Mouse (Mus musculus): ENCODE measurements around the gene Kcnj6.
A peak's percentile ranks its signal among the peaks of the same experiment; 100 is the strongest.

Kcnj6 gene

GRCm38 (mm10) chr16:94767606-94768005, 229.9 kb downstream of the Kcnj6 start:
- DNase-seq (ENCODE audit: low spot score): no peak

- DNase-seq (ENCODE audit: low spot score): no peak
Observed at GRCm38 (mm10) chr16:94765129-94765528, 232.4 kb downstream of the Kcnj6 start.

GRCm38 (mm10) chr16:94760732-94761131, 236.8 kb downstream of the Kcnj6 start:
- DNase-seq (ENCODE audit: low spot score): no peak

DNA sequence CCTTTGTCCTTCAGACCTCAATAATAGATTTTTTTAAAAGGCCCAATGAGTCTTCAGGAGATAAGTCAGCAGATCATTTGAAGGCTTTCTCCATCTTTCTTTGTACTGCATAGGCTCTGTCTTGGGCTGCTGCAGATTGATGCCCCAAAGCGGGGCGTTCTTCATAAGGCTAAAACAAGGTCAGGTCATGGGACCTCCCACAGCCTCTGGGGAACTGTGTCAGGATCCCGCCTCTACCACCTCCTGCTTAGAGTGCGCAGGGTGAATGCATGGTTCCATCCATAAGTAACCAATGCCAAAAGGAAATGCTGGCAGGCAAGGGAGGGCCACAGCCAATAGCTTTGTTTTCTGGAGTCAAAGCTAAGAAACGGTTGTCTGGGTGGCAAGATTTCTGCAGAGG, 237.7 kb downstream of the Kcnj6 start:
- no peak for DNase-seq (ENCODE audit: low spot score)

DNA sequence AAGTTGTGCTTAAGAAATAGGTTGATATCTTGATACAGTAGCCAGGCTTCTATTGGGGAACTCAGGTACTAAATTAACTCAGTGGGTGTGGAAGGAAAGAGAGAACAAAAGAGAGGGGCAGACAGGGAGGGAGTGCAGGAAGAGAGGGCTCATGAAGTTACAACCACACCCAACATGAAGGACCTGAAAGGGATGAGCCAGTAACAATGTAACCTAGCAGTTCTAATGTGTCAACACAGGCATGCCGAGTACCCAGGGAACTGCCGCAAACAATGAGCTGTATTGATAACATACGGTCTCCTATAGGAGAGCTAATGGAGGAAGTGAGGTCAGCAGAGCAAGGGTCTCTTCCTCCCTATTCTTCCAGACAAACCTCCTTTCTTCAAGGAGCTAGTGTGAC, 238.9 kb downstream of the Kcnj6 start:
- no peak for DNase-seq (ENCODE audit: low spot score)

GRCm38 (mm10) chr16:94756352-94756751, 241.1 kb downstream of the Kcnj6 start:
- DNase-seq (ENCODE audit: low spot score): no peak

DNA sequence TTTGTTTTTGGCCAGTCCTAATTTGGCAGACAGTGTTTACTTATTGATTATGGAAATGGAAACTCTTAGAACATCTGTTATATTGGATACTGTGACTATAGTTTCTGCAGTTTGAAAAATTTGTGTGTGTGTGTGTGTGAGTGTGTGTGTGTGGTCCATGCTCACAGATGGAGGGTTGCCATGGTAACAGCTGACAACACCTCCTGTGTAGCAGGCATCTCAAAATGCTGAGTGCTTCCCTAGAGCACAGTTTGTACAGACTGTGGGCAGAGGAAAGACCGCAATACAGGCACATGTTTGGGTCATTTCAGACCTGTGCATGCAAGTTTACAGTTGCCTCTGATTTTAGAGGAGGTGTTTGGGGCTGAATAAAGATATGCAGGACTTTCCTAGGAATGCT, 244.0 kb downstream of the Kcnj6 start:
- no peak for DNase-seq (ENCODE audit: low spot score)

- no peak for DNase-seq (ENCODE audit: low spot score)
Observed at GRCm38 (mm10) chr16:94752781-94753180, 244.7 kb downstream of the Kcnj6 start.

DNA sequence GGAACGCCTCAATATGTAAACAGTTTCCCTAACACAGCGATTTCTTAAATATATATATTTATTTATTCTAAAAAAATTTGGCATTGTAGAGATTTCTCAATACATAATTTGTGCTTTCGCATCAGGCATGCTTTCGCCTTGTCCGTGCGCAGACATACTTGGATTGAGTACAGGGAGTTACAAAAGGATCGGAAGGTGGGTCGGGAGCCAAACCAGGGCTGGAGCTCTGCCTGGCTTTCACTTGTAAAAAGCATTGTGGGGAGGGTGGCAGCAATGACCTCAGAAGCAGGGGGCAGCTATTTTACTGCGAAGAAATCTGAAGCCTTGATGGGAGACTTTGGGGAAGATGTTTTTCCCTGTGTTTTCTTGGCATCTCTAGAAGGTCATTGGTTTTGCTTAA, 252.5 kb downstream of the Kcnj6 start:
- DNase-seq (ENCODE audit: low spot score): peak; percentile 25

DNA sequence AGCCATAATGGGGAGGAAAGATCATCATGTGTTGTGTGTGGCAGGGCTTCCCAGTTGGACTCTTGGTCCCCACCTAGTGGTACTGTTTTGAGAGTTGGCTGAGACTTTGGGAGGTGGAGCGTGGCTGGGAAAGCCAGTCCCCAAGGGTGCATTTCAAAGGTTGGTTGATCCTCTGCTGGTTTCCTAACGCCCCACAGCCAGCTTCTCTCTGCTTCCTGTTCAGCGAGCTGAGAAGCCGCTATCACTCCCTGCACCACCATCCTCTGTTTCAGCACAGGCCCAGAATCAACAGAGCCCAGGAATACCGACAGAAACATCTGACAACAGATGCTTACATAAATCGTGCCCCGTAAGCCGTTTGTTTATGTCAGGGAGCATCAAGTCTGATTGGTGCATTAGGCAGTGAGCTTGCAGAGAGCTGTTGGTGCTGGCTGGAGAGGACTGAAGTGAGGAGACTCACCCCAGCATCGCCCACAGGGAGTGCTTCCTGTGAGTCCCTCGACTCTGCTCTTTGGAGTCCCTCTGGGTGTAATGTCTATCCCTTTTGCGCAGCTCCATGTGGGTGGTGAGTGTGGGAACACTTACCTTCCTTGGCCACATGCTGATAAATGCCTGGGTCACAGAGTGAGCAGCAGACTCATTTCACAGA, 253.5 kb downstream of the Kcnj6 start:
- peak; percentile 31 for DNase-seq (ENCODE audit: low spot score)

DNA sequence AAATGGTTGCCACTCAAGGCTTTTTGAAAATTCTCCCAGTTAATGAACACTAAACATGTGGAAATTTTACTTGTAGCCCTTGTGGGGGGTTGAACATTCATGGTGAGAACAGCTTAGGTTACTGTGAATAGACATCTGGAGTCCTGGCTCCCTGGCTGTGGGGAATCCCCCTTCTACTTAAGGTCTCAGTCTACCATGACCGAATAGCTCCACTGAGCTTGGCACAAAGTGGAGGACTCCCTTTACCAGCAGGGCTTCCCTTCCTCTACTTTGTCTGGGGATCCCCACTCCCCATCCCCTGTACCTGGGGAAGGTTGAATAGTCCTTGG, 260.2 kb downstream of the Kcnj6 start:
- no peak for DNase-seq (ENCODE audit: low spot score)

- no peak for DNase-seq (ENCODE audit: low spot score)
Observed at GRCm38 (mm10) chr16:94736462-94737358, 260.8 kb downstream of the Kcnj6 start.

GRCm38 (mm10) chr16:94735472-94735871, 262.0 kb downstream of the Kcnj6 start:
- no peak for DNase-seq (ENCODE audit: low spot score)

DNA sequence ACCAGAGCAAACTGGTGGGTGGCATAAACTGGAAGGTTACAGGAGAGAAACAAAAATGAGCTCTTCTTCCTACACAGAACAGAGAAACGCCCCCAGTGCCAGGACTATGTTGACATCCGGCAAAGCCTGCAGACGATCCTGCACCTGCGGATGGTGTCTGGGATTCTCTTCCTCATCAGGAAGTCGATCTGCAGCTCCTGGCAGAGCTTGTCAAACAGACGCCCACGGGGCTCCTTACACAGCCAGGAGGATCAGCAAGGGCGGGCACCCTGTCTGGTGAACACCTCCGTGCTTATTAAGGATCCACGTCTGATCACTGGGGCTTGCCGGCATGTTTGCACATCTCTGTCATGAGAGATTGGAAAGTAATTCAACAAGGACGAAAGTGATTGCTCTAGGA, 266.5 kb downstream of the Kcnj6 start:
- DNase-seq (ENCODE audit: low spot score): no peak

GRCm38 (mm10) chr16:94729236-94729635, 268.3 kb downstream of the Kcnj6 start:
- DNase-seq (ENCODE audit: low spot score): no peak

DNA sequence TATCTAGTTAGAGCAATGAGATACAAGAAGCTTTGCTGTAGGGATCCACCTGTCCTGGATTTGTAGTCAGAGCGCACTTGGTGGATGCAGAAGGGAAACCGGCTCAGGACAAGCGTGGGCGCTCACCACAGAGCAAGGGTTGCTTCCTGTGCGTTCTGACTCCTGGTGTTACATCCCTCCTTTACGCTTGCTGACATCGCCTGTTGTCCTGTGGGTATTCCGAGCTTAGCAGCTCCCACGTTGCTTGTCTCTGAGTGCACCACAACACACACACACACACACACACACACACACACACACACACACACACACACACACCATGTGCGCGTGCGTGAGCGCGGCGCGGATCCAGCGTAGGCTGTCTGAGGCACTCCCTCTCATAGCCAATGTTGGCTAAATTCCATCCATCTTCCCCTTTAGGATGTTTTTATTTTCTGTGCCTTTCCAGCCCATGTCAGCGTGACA, 272.7 kb downstream of the Kcnj6 start:
- DNase-seq (ENCODE audit: low spot score): no peak

DNA sequence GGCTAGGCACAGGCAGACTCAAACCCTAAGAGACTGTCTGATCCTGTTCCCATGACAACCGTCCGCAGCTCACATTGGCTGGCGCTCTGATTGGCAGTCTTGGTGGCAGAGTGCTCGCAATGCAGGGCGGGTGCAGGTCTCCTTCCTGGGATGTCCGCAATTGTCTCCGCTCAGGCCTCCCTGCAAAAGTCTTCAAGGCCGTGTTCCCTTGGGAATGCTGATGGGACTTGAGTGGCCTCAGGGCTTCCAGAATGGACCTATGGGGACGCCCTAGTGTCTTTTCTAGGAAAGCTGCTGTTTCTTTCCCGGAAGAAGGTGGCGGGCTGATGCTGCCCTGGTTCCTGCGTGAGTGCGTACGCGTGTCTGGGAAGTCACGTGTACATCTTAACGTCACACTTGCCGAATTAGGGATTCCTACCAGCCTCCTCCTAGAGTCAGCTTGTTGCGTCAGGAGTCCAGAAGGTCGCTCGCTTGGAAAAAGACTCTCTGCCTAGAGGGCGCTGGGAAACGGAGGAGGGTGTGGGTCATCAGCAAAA, 273.4 kb downstream of the Kcnj6 start:
- peak; percentile 82 for DNase-seq (ENCODE audit: low spot score)

- DNase-seq (ENCODE audit: low spot score): no peak
Observed at GRCm38 (mm10) chr16:94722936-94723335, 274.6 kb downstream of the Kcnj6 start.

DNA sequence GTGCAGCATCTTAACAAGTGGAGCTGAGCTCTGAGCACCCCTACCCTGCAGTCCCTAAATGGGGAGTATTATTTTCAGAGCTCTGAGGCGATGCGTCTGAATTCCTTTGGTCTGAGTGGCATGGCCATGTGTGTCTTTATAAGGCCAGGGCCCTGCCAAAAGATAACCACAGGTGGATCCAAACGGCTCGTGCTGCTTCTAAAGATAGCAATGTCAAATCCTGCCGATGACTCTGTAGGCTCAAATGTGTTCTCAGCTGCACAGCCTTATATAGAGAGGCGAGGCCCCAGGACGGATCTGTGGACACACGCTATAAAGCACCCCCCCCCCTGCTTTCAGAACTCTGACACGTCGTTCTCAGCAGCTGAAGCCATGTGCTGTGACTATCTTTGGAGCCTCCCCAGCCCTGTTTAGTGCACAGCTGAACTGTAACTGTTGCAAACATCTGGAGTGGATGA, 275.9 kb downstream of the Kcnj6 start:
- no peak for DNase-seq (ENCODE audit: low spot score)

DNA sequence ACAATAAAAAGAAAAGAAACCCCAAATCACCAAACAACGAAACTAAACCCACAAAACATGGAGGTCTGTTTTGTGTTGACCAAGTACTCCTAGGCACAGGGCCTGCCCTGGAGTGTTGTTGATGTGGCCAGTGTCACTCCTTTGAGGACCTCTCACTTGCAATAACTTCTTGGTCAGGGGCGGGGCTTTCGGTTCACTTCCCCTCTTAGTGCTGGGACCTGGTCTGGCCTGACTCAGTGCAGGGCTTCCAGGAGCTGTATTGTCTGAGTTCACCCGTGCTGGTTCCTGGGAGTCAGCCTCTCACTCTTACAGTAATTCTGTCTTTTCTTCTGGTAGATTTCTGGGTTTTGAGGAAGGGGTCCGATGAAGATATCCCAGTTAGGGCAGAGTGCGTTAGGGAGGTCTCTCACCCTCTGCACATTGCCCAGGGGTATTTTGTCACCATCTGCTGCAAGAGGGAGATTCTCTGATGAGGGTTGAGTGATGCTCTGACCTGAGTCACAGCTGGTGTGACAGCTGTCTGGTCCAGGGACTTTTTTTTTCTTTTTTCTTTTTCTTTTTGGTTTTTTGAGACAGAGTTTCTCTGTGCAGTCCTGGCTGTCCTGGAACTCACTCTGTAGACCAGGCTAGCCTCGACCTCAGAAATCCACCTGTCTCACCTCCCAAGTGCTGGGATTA, 276.9 kb downstream of the Kcnj6 start:
- DNase-seq (ENCODE audit: low spot score): no peak

DNA sequence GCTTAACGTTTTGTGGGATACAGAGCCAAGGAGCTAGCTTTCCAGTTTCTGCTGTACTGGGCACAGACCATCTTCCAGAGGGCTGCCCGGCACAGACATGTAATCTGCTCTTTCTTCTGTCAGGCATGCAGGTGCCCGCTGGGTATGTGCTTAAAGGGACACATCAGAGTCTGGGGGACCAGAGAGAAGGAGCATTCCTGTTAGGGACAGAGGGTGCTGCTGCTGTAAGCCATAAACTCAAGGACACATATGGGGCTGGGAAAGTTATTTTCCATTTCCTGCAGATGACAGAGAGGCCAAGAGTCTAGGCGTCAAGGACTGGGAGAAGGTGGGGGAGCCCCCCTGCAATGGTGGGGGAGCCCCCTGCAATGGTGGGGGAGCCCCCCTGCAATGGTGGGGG, 278.0 kb downstream of the Kcnj6 start:
- DNase-seq (ENCODE audit: low spot score): no peak

DNA sequence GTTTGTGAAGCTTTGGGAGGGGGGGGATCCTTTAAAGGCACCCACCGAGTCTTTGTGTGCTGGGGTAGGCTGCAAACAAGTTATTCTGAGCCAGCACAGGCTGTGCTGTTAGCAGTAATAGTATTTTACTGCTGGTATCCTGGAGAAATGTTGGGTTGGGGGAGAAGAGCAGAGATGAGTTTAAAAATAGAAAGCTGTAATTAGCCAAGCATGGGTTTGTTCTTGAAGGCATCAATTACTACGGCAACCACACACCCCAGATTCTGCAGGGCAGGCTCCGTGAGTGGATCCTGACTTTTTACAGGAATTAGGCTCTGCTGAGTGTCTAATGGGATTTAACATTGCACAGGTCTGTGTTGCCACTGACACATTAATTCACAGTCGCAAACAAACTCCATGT, 278.6 kb downstream of the Kcnj6 start:
- no peak for DNase-seq (ENCODE audit: low spot score)

DNA sequence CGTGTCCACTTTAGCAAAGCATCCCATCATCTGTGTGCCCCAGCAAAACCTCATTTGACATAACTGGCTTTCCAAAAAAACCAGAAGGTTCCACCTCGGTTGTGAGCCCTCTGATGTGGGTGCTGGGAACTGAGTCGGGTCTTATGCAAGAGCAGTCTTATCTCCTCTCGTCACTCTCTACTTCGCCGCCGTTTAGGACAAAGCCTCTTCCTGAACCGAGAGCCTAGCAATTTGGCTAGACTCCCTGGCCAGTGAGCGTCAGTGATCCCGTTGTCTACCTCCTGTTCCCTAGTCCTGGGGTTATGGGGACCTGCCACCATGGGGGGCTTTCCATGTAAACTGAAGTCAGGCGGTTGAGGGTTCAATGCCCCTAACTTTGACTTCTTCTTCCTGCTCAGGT, 280.4 kb downstream of the Kcnj6 start:
- no peak for DNase-seq (ENCODE audit: low spot score)
